Mouse (Mus musculus): ENCODE measurements around the gene Gna11.

- TF ChIP-seq CTCF (IDR thresholded peaks at IDR 0.05; ENCODE audit: extremely low read depth, insufficient read depth, insufficient read length, insufficient replicate concordance) (no peak), POLR2A (IDR thresholded peaks at IDR 0.05; ENCODE audit: low read depth, low read length) (no peak)
Observed at GRCm38 (mm10) chr10:81501863-81502262, 43.1 kb downstream of the Gna11 start.
